Mouse (Mus musculus) embryonic facial prominence, embryonic 12.5 days (tissue): ENCODE data around the gene Cfdp1. TPM values are rescaled to one million over a fixed set of nuclear protein-coding genes. Genes with fewer than 3 reads are reported as not detected.

Source experiments
- ATAC-seq: fragments of 200-750 bp; cut with Nextera tagmentation; 2 replicates; pipeline ENCODE4 v1.8.0; 2017; ENCODE audit not compliant: insufficient number of reproducible peaks, insufficient read depth, low FRiP score, low TSS enrichment
- H3K27ac ChIP-seq: fragments of 300-500 bp; sonication (generic); 2 replicates; pipeline ENCODE4 v1.5.1; 2016; ENCODE audit warnings: mild to moderate bottlenecking
- H3K27me3 ChIP-seq: fragments of 300-500 bp; sonication (generic); 2 replicates; pipeline ENCODE4 v1.6.1; 2016; ENCODE audit warnings: mild to moderate bottlenecking, moderate library complexity
- H3K36me3 ChIP-seq: fragments of 300-500 bp; sonication (generic); 2 replicates; pipeline ENCODE4 v1.6.1; 2016; ENCODE audit warnings: mild to moderate bottlenecking
- H3K4me1 ChIP-seq: fragments of 300-500 bp; sonication (generic); 2 replicates; pipeline ENCODE4 v1.6.1; 2016
- H3K4me2 ChIP-seq: fragments of 300-500 bp; sonication (generic); replicated peaks from 2 replicates; pipeline ENCODE4 v1.6.1; 2016; ENCODE audit warnings: mild to moderate bottlenecking, moderate library complexity
- H3K4me3 ChIP-seq: fragments of 300-500 bp; sonication (generic); 2 replicates; pipeline ENCODE4 v1.5.1; 2016; ENCODE audit warnings: mild to moderate bottlenecking
- H3K9ac ChIP-seq: fragments of 300-500 bp; sonication (generic); 2 replicates; pipeline ENCODE4 v1.6.1; 2016; ENCODE audit warnings: mild to moderate bottlenecking, moderate library complexity
- H3K9me3 ChIP-seq: fragments of 300-500 bp; sonication (generic); 2 replicates; pipeline ENCODE4 v1.6.1; 2016; ENCODE audit warnings: mild to moderate bottlenecking, moderate library complexity
- WGBS: fragments of 180-500 bp; shearing (Covaris S2); methylation state at CpG from one replicate; pipeline ENCODE4 v1.1.7; 2016; 5-methylcytosine and 5-hydroxymethylcytosine counted together
- polyA plus RNA-seq: library from polyadenylated mRNA; unstranded; fragments of >200 nt; fragmentation: Nextera tagmentation; extraction: Ambion mirVana; gene quantifications from 2 replicates; pipeline ENCODE4 v1.2.1, GENCODE M21; 2016

Cfdp1 gene
- polyA plus RNA-seq, 1 experiment from 2014 or later: 250 TPM

DNA sequence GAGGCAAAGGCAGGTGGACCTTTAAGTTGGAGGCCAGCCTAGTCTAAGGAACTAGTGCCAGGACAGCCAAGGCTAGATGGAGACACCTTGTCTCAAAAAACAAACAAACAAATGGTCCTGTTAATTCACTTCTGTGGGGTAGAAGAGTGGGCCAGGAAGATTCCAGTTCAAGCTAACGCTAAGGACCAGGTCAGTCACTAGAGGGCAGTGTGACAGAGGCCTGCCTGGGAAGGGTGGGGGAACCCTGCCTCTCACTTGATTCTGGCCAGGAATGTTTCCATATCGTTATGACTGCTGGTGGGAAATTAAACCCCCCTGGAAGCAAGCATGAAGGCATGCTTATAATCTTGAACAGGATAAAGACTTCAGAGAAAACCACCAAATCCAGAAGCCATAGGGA, 27.5 kb upstream of the Cfdp1 start:
- H3K9ac ChIP-seq: no peak overlapping the region
- 0 out of 2 replicates have a peak, but pooled peaks cover 2% of the 10 kb centered on the region for H3K27me3 ChIP-seq
- H3K9me3 ChIP-seq: no peaks in the 10 kb centered on the region
- no peak overlapping the region for H3K27ac ChIP-seq
- H3K4me3 ChIP-seq: no peak overlapping the region
- no peak overlapping the region for H3K4me2 ChIP-seq
- no peak for ATAC-seq
- H3K4me1 ChIP-seq: no peaks in the 10 kb centered on the region
- H3K36me3 ChIP-seq: no peaks in the 10 kb centered on the region
- WGBS: 2% methylated on average over 2 of the region's 2 CpGs

DNA sequence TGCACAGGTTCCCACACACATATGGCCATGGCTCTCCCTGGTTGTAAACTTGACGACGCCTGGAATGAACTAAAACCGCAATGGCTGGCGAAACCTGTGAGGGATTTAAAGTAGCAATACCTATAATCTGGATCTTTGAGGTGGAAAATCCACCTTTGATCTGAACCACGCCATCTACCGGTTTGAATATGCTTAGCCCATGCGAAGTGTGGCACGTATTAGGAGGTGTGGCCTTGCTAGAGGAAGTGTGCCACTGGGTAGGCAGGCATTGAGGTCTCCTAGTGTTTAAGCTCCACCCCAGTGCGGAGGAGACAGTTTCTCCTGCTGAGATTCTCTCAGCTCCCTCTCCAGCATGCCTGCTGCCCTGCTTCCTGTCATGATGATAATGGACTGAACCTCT, 23.6 kb upstream of the Cfdp1 start:
- H3K4me2 ChIP-seq: no peak overlapping the region
- no peaks in the 10 kb centered on the region for H3K36me3 ChIP-seq
- no peak overlapping the region for H3K27ac ChIP-seq
- H3K9ac ChIP-seq: no peak overlapping the region
- H3K27me3 ChIP-seq: no peaks in the 10 kb centered on the region
- peaks cover 4% of the 10 kb centered on the region; the same call in 1 of the 2 replicates for H3K4me1 ChIP-seq
- no peaks in the 10 kb centered on the region for H3K9me3 ChIP-seq
- 66% methylated on average over 9 of the region's 9 CpGs for WGBS
- ATAC-seq: no peak
- no peak overlapping the region for H3K4me3 ChIP-seq

DNA sequence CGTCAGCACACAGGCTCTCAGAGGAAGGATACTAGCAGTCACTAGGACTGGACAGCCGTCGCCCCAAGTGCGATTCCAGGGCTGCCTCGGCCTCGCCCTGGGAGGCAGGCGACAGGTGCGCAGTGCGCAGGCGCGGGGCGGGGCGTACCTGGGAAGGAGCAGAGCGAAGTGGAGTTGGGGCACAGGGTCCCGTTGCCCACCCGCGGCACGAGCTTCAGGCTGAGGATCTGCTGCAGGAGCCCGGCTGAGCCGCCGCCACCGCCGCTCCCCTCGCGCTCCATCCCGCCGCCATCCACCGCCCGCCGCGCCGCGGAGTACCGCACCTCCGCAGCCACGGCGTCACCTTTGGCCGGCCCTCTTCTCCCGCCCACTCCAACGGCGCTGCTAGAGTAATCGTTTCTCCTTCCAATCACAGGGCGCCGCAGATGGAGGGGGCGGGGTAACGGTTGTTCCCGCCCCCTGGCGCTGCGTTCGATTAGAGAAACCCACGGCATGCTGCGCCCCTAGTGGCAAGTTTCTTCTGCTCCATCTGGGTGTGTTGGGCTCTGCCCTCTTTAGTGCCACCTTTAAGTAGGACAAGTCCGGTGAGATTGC, 22.4 kb upstream of the Cfdp1 start, which contains the start of gene Tmem170:
Tmem170 (minus strand) TSS at position 396 of the 594 bp plus-strand sequence.
- Histone ChIP-seq H3K27me3 (no peaks in the 10 kb centered on the region), H3K4me1 (peaks cover 4% of the 10 kb centered on the region; the same call in 1 of the 2 replicates), H3K36me3 (no peaks in the 10 kb centered on the region), H3K4me3 (peak within 1 kb of the TSS; percentile 63), H3K9ac (peak within 1 kb of the TSS; percentile 66), H3K9me3 (no peaks in the 10 kb centered on the region), H3K4me2 (peak within 1 kb of the TSS; percentile 71), H3K27ac (peak within 1 kb of the TSS; percentile 79)
- ATAC-seq: peak; percentile 96
- under 1% methylated on average over 52 of the region's 53 CpGs for WGBS

DNA sequence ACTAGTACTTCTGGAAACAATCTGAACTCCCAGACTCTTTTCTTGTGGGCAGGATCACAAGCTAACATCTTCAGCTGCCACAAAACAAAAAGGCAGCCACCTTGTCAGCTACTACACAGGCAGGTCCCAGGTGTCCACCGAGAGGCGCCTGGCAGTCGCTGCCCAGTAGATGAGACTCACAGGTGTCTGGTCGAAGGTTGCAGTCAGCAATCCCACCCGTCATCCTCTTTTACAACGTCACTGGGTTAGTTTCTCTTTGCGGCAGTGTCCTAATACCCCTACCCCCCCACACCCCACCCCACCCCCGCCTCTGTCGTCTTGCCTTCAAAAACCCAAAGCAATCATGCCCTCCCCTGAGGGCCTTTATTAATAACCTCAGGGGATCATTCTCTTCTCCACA, 21.7 kb upstream of the Cfdp1 start:
- whole genome bisulfite sequencing: 33% methylated on average over 9 of the region's 9 CpGs
- Histone ChIP-seq H3K4me1 (peaks cover 4% of the 10 kb centered on the region; the same call in 1 of the 2 replicates), H3K9ac (peak overlapping the region; percentile 66), H3K4me3 (peak overlapping the region; percentile 63), H3K36me3 (no peaks in the 10 kb centered on the region), H3K27ac (no peak overlapping the region), H3K27me3 (no peaks in the 10 kb centered on the region), H3K9me3 (no peaks in the 10 kb centered on the region), H3K4me2 (peak overlapping the region; percentile 71)
- ATAC-seq: no peak

DNA sequence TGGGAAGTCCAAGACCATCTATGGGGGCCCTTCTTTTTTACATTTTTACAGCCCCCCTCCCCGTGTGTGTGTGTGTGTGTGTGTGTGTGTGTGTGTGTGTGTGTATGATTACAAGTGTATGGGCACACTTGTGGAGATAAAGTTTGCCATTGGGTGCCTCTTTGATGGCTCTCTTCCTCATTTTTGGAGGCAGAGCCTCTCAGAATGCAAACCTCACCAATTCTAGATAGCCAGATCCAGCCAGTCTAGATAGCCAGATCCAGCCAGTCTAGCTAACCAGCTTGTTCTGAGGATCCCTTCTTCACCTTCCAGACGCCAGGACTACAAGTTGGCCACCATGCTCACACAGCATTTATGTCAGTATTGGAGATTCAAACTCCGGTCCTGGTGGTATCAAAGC, 17.2 kb upstream of the Cfdp1 start:
- Histone ChIP-seq H3K4me2 (no peak overlapping the region), H3K9ac (no peak overlapping the region), H3K4me3 (no peak overlapping the region), H3K27ac (no peak overlapping the region), H3K9me3 (no peaks in the 10 kb centered on the region), H3K4me1 (peaks cover 4% of the 10 kb centered on the region; the same call in 1 of the 2 replicates), H3K27me3 (no peaks in the 10 kb centered on the region), H3K36me3 (no peaks in the 10 kb centered on the region)
- WGBS: 83% methylated on average over 3 of the region's 3 CpGs
- ATAC-seq: no peak

DNA sequence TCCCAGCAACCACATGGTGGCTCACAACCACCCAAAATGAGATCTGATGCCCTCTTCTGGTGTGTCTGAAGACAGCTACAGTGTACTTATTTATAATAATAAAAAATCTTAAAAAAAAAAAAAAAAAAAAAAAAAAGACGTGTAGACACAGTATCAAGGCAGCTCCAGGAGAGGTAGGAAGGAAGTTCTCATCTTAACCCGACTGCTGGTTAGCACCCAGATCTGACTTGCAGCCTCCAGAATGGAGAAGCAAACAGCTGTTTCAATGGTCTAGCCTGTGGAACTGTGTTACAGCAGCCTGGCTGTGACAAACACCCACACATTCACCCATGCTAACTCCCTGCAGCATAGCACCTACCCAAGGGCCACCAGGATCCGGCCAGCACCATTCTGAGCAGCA, 16.3 kb upstream of the Cfdp1 start:
- no peak overlapping the region for H3K4me2 ChIP-seq
- H3K36me3 ChIP-seq: peaks cover 3% of the 10 kb centered on the region; the same call in 1 of the 2 replicates
- ATAC-seq: no peak
- no peaks in the 10 kb centered on the region for H3K27me3 ChIP-seq
- 88% methylated on average over 3 of the region's 3 CpGs for WGBS
- H3K4me1 ChIP-seq: no peaks in the 10 kb centered on the region
- no peaks in the 10 kb centered on the region for H3K9me3 ChIP-seq
- H3K27ac ChIP-seq: no peak overlapping the region
- no peak overlapping the region for H3K4me3 ChIP-seq
- H3K9ac ChIP-seq: no peak overlapping the region

DNA sequence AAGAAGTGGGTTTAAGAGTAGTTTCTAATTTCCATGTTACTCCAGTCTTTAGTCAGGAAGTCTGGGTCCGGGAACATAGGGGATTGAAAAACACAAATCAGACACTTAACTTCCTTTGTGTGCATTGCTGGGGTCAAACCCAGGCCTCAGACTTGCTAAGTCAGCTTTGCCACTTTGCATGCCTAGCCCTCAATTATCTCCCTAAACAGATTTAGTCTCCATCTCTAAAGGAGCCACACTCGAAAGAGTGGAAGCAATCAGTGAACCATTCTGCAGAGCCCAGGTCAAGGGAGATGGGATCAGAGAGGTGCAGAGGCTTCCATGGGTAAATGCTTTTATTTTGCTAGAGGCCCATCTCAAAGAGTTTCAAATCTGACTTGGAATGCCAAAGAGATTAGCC, 14.6 kb upstream of the Cfdp1 start:
- Histone ChIP-seq H3K4me2 (no peak overlapping the region), H3K27me3 (no peaks in the 10 kb centered on the region), H3K36me3 (peaks cover 3% of the 10 kb centered on the region; the same call in 1 of the 2 replicates), H3K27ac (no peak overlapping the region), H3K9ac (no peak overlapping the region), H3K4me1 (no peaks in the 10 kb centered on the region), H3K4me3 (no peak overlapping the region), H3K9me3 (no peaks in the 10 kb centered on the region)
- WGBS: 29% methylated on average over 2 of the region's 2 CpGs
- ATAC-seq: no peak

DNA sequence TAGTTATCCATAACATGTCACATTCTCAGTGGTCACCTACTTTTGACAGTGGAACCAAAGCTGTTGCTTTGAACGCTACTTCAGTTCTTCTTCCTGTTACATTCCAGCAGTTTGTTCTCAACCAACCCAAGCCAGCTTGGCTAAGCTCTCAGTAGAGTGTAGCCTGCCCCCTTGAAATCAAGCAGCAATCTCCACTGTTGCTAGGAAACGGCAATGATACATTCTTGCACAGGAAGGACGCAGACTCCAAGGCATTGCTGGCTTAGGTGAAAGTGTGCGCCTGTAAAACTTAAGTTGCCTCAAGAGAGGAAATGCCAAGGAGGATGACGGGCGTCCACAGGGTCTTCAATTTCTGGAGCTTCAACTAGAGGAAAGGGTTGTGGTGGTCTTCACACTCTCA, 11.8 kb upstream of the Cfdp1 start:
- no peaks in the 10 kb centered on the region for H3K9me3 ChIP-seq
- H3K4me2 ChIP-seq: no peak overlapping the region
- 90% methylated on average over 6 of the region's 6 CpGs for WGBS
- H3K27me3 ChIP-seq: no peaks in the 10 kb centered on the region
- H3K4me3 ChIP-seq: no peak overlapping the region
- H3K9ac ChIP-seq: no peak overlapping the region
- no peaks in the 10 kb centered on the region for H3K4me1 ChIP-seq
- no peak for ATAC-seq
- no peak overlapping the region for H3K27ac ChIP-seq
- H3K36me3 ChIP-seq: peaks cover 3% of the 10 kb centered on the region; the same call in 1 of the 2 replicates

DNA sequence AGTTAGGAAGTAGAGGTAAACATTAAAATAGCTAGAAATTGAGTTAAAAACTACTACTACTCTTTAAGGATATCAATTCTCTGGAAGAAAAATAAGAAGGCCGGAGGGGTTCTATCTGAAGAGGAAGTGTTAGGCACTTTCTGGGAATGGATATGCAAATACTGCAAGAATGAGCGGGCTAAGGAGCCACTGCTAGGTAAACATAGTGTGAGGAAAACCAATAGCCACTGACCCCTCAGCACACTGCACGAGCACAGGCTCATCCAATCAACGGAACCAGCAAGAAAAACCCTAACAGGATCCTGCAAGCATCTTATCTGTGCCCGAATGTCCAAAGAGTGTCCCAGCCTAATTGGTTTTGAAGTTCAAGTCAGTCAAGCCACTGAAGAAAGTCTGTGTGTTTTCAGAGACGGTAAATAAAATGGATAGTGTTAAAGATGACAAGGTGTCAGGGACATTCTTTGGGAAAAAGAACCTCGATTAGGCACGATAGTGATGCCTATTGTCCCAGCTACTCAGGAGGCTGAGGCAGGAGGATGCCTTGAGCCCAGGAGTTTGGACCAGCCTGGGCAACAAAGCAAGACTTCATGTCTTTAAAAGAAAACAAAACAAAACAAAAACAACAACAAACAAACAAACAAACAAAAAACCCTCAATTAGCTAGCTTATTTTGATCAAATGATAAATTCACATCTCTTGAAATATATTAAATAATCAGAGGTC, 11.2 kb upstream of the Cfdp1 start:
- no peak overlapping the region for H3K9ac ChIP-seq
- H3K4me1 ChIP-seq: no peaks in the 10 kb centered on the region
- peaks cover 3% of the 10 kb centered on the region; the same call in 1 of the 2 replicates for H3K36me3 ChIP-seq
- no peaks in the 10 kb centered on the region for H3K9me3 ChIP-seq
- H3K4me2 ChIP-seq: no peak overlapping the region
- H3K4me3 ChIP-seq: no peak overlapping the region
- no peak overlapping the region for H3K27ac ChIP-seq
- WGBS: 89% methylated on average over 8 of the region's 8 CpGs
- ATAC-seq: no peak
- no peaks in the 10 kb centered on the region for H3K27me3 ChIP-seq

DNA sequence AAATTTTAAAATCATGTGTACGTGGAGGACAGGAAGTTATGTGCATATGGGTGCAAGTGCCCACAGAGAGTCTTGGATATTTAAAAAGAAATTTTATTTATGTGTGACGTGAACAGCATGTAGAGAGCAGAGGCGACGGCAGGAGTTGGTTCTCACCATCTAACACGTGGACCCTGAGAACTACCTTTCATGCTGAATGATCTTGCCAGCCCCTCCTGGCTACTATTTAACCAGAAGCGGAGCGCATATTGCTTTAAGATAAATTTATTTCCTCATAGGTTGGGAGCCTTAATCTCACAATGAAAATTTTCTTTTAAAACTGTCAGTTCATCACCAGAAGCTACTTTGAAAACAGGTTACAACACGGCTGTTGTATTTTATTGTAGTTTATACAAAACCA, 10.6 kb upstream of the Cfdp1 start:
- no peak overlapping the region for H3K27ac ChIP-seq
- WGBS: 91% methylated on average over 8 of the region's 8 CpGs
- no peaks in the 10 kb centered on the region for H3K27me3 ChIP-seq
- no peak overlapping the region for H3K4me2 ChIP-seq
- H3K9ac ChIP-seq: no peak overlapping the region
- H3K4me3 ChIP-seq: no peak overlapping the region
- no peaks in the 10 kb centered on the region for H3K9me3 ChIP-seq
- no peak for ATAC-seq
- H3K36me3 ChIP-seq: peaks cover 3% of the 10 kb centered on the region; the same call in 1 of the 2 replicates
- H3K4me1 ChIP-seq: no peaks in the 10 kb centered on the region

DNA sequence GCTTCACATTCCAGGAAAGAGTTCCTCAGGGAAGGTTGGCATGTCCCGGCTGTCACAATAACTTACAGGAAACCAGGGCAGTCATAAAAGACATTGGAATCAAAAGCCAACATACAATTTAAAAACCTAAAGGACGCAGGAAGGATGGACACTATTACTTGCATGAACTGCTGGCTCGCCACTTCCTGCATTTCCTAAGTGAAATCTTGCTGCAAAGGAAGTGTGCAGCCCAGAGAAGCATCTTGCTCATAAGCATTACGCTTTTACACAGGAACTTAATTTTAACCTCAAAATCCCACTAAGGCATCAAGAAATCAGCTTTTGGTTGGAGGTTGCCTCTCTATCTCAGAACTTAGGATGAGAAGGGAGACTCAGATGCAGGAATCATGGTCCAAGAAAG, 9.2 kb upstream of the Cfdp1 start:
- Histone ChIP-seq H3K4me1 (no peaks in the 10 kb centered on the region), H3K9ac (no peak overlapping the region), H3K27ac (no peak overlapping the region), H3K36me3 (peaks cover 3% of the 10 kb centered on the region; the same call in 1 of the 2 replicates), H3K4me3 (no peak overlapping the region), H3K9me3 (no peaks in the 10 kb centered on the region), H3K4me2 (no peak overlapping the region), H3K27me3 (no peaks in the 10 kb centered on the region)
- 86% methylated on average over 4 of the region's 4 CpGs for WGBS
- ATAC-seq: no peak

DNA sequence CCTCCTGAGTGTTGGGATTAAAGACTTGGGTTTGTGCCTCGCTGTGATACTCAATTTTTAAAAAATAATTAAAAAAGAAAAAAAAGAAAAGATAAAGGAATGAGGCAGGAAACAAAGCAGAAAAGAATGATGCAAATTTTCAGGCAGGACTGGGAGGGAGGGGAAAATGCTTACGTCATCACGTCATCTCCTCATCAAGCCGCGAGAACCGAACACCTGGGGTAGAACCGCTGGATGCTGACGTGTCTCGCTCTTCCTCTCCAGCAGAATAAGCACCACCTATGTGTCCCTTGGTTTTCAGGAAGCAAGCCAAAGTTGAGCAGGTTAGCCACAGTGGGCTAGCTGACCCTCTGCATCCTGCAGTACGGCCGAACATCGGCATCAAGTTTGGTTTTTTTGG, 1.9 kb upstream of the Cfdp1 start:
- 88% methylated on average over 12 of the region's 12 CpGs for WGBS
- H3K27me3 ChIP-seq: no peaks in the 10 kb centered on the region
- ATAC-seq: no peak

More for the DNA sequence above, 1.9 kb upstream of the Cfdp1 start:
- Histone ChIP-seq H3K9me3 (no peaks in the 10 kb centered on the region), H3K4me2 (no peak overlapping the region), H3K36me3 (no peaks in the 10 kb centered on the region; the same call in 1 of the 2 replicates), H3K9ac (no peak overlapping the region), H3K4me1 (peaks cover 8% of the 10 kb centered on the region), H3K27ac (no peak overlapping the region), H3K4me3 (no peak overlapping the region)
